Mouse (Mus musculus): ENCODE measurements at regions not wholly inside any gene's neighbourhood (a gene's known extent, or its start where the extent isn't known, plus 50 kb on each side); places are given as distances from the start of the nearest gene placed in this dataset.
A peak's percentile ranks its signal among the peaks of the same experiment; 100 is the strongest.

- DNase-seq (ENCODE audit: low spot score in 2 of 2): no peak
These were observed 113.2 kb upstream of the Sh3bp4 start for GRCm38 (mm10) chr1:88957061-88957460.

GRCm38 (mm10) chr1:88959715-88960114 lies 110.5 kb upstream of the Sh3bp4 start:
- no peak for DNase-seq (ENCODE audit: low spot score in 2 of 2)

GRCm38 (mm10) chr1:88960142-88960541 lies 110.1 kb upstream of the Sh3bp4 start:
- no peak for DNase-seq (ENCODE audit: low spot score in 2 of 2)

- DNase-seq (ENCODE audit: low spot score in 2 of 2): peak; percentile 15 to 43
These were observed 106.0 kb upstream of the Sh3bp4 start for GRCm38 (mm10) chr1:88964045-88964747.

GRCm38 (mm10) chr1:88966416-88966815 lies 103.8 kb upstream of the Sh3bp4 start:
- no peak for DNase-seq (ENCODE audit: low spot score in 2 of 2)

- DNase-seq (ENCODE audit: low spot score in 2 of 2): no peak
These were observed 102.1 kb upstream of the Sh3bp4 start for GRCm38 (mm10) chr1:88968142-88968541.

- no peak for DNase-seq (ENCODE audit: low spot score in 2 of 2)
These were observed 101.2 kb upstream of the Sh3bp4 start for GRCm38 (mm10) chr1:88969016-88969415.

GRCm38 (mm10) chr1:88969630-88970029 lies 100.6 kb upstream of the Sh3bp4 start:
- DNase-seq (ENCODE audit: low spot score in 2 of 2): no peak

GRCm38 (mm10) chr1:88976101-88976500 lies 94.1 kb upstream of the Sh3bp4 start:
- no peak for DNase-seq (ENCODE audit: low spot score in 2 of 2)

- no peak for DNase-seq (ENCODE audit: low spot score in 2 of 2)
These were observed 82.1 kb upstream of the Sh3bp4 start for GRCm38 (mm10) chr1:88988011-88988695.

GRCm38 (mm10) chr1:88994588-88995331 lies 75.5 kb upstream of the Sh3bp4 start:
- no peak for DNase-seq (ENCODE audit: low spot score in 2 of 2)

- peak in 1 of 2 experiments; percentile 25 for DNase-seq (ENCODE audit: low spot score in 2 of 2)
These were observed 74.3 kb upstream of the Sh3bp4 start for GRCm38 (mm10) chr1:88995945-88996344.

- DNase-seq (ENCODE audit: low spot score in 2 of 2): no peak
These were observed 73.6 kb upstream of the Sh3bp4 start for GRCm38 (mm10) chr1:88996657-88997056.

GRCm38 (mm10) chr1:88997847-88998246 lies 72.4 kb upstream of the Sh3bp4 start:
- DNase-seq (ENCODE audit: low spot score in 2 of 2): no peak

- no peak for DNase-seq (ENCODE audit: low spot score in 2 of 2)
These were observed 67.9 kb upstream of the Sh3bp4 start for GRCm38 (mm10) chr1:89002326-89002725.

GRCm38 (mm10) chr1:89003752-89004151 lies 66.5 kb upstream of the Sh3bp4 start:
- DNase-seq (ENCODE audit: low spot score in 2 of 2): no peak

GRCm38 (mm10) chr1:89007476-89007875 lies 62.7 kb upstream of the Sh3bp4 start:
- no peak for DNase-seq (ENCODE audit: low spot score in 2 of 2)

GRCm38 (mm10) chr1:89010170-89010569 lies 60.0 kb upstream of the Sh3bp4 start:
- DNase-seq (ENCODE audit: low spot score in 2 of 2): no peak

- no peak for DNase-seq (ENCODE audit: low spot score in 2 of 2)
These were observed 58.8 kb upstream of the Sh3bp4 start for GRCm38 (mm10) chr1:89011454-89011853.

GRCm38 (mm10) chr1:89015385-89015784 lies 54.8 kb upstream of the Sh3bp4 start:
- DNase-seq (ENCODE audit: low spot score in 2 of 2): no peak

- no peak for DNase-seq (ENCODE audit: low spot score in 2 of 2)
These were observed 54.4 kb upstream of the Sh3bp4 start for GRCm38 (mm10) chr1:89015845-89016244.

- no peak for DNase-seq (ENCODE audit: low spot score in 2 of 2)
These were observed 50.3 kb upstream of the Sh3bp4 start for GRCm38 (mm10) chr1:89019778-89020373.

Data from layer of hippocampus, adult 18-20 months (tissue).